Mouse (Mus musculus): ENCODE measurements around the gene Wdr48.

The Wdr48 gene

DNA sequence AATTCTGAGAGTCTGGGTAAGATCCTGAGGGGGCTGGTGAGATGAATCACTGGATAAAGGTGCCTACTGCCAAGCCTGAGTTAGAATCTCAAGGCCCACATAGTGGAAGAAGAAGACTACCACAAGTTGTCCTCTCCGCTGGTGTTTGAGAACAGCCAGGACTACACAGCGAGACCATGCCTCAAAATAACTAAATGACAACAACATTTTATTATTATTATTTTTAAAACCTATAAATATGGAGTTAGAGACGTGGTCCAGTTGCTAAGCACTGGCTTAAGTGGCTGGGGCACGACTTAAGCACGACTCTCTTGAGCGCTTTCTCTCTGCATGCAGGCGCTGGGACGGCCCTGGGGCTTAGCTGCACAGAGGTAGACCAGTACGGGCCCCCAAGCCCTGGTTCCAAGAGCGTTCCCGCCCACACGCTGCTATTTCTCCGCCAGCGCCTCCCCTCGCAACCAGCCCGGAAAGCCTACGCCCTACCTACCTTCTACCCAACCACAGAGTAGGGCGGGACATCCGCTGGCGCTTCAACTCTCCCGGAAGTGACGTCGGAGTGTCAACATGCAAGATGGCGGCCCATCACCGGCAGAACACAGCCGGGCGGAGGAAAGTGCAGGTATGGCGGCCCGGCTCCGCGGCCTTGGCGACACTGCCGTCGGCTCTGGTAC, at the start of gene Wdr48:
Gene Wdr48, plus strand, starts transcription at position 540 of the 671 bp plus-strand sequence.
- peak; percentile 98 for DNase-seq

DNA sequence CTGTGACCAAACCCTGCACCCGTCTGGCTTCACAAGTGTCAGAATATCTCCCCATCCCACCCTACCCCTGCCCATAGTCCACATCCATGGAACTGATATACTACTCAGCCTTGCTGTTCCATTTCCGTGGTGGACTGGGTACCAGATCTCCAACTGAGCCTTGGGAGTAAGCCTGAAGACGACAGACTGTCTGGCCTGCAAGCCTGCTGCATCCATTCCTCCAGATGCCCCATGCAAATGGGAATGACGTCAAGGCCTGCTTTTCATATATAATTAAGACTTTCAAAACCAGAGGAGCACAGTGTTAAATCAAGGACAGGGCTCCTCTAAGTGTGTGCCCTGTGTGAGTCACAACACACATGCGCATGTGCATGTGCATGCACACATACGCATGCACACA, 47.5 kb upstream of the Wdr48 start:
- DNase-seq, result no peak

DNA sequence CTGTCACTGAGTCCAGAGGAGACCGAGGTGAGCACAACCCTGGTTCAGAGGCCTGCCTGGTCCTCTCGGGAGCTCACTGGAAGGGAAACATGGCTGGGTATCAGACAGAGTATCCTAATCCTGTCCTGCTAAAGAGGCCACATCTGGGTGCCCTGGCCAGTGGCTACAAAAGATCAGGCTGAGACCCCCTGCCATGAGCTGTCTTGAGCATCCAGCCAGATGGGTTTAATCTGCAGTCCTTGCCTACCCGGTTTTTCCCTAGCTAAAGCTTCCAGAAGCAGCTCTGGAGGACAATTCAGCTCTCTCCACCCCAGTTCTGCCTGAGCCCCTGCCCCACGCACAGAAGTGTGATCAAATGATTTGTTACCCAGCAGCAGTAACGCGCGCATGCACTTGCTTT, 46.0 kb upstream of the Wdr48 start:
- DNase-seq, result no peak

DNA sequence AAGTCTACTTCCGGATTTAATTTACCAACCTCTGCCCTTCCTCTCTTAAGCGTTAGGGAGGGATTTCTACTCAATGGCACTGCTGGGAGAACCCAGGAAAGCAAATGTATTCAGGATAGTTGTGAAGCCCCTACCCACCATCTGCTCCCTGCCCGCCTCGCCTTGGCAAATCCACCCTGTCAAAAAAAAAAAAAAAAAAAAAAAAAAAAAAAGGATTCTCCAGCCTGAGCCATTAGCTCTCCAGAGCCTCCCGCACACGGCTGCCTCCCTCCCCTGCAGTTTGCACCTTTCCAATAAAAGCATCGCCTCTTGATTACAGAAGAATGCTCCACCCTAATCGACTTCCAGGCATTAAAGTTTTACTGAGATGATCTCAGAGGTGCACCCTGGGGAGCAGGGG, 45.5 kb upstream of the Wdr48 start:
- DNase-seq, result no peak

DNA sequence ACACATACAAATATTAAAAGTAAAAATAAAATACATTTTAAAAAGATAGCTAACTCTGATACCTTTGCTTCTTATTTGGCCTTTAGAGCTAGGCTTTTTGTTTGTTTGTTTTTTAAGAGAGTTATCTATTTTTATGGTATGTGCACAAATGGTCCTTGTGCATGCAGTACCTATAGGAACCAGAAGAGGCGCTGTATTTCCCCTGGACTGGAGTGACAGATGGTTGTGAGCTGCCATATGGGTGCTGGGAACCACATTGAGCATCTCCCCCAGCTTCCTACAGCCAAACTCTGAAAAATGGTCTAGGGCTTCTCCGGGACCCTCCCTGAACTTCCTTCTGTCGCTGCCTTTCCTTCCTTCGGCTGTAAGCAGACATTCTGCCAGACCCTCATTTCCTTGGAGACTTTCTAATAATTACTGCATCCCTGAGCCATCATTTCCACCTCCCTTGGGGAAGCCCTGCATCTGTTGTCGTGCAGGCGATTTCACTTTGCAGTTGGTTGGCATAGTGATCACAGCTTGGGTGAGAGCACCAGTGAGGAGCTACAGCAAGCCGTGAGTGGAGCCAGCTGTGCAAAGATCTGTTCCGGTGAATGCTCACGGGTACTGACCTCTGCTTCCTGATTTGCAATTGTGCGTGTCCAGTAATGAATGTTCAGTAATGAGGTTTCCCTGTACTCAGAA, 42.2 kb upstream of the Wdr48 start:
- peak; percentile 55 to 57 for DNase-seq

DNA sequence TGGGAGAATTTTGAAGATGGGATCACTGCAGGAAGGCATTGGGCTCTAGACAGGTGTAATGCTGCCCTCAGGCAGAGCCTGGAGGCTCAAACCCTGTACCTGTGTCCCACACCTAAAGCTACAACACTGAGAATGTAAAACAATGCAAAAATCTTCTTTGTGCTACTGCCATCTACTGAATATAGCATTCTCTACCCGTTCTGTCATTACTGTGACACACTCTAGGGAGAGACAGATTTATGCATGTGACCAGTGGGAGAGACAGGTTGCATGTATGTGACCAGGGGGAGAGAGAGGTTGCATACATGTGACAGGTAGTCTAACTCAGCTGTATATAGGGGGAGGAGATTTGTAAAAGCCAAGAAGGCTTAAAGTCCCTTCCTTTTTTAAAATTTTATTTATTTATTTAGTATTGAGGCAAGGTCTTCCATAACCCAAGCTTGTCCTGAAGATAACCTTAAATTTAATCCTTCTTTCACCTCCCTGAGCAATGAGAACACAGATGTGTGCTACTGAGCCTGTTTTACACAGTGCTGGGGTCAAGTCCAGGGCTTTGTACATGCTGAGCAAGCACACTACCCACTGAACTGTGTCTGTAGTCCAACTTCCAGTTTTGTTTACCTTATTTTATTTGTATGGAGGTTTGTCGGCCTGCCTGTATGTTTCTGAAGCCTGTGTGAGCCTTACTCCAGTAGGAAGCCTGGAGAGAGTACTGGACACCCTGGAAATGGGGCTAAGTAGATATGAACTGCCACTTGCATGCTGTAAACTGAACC, 41.4 kb upstream of the Wdr48 start:
- DNase-seq, result peak; percentile 17 to 21

DNA sequence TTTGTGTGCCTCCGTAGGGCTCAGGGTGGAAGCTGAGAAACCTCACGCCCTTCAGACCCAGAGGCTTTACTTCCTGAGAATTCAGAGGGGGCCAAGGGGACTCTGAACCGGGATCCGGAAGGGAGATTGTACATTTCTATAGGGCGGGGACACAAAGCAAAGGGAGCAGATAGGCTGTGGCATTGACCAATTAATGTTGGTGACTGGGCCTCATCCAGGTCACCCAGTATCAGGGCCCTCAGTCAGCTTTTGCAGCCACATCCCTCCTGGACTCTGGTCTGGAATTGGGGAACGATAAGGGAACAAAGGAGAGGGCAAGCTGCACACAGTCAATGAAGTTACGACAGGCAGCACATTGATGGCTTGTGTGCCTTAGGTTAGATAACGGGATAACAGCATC, 40.5 kb upstream of the Wdr48 start:
- DNase-seq, result no peak

DNA sequence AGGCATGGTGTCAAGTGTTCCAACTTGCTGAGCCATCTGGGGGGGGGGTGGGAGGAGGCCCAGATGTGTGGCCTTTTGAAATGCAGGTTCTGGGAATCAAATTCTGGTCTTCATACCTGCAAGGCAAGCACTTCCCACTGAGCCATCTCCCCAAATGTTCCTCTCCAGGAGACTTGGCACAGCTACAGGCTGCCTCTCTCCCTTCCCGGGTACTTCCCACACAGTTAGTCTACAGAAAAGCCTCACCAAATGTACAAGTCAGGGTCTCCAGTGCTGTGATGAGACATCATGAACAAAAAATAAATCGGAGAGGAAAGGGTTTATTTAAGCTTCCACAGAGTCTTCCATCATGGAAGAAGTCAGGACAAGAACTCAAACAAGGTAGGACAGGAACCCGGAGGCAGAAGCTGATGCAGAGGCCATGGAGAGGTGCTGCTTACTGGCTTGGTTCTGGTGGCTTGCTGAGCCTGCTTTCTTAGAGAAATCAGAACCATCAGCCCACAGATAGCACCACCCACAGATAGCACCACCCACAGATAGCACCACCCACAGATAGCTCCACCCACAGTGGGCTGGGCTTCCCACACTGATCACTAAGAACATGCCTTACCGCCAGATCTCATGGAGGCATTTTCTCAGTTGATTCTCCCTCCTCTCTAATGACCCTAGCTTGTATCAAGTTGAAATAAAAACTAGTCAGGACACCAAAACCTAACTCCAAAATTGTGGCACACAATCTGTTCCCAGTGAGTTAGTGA, 7.4 kb upstream of the Wdr48 start:
- DNase-seq, result peak in 1 of 2 experiments; percentile 30

DNA sequence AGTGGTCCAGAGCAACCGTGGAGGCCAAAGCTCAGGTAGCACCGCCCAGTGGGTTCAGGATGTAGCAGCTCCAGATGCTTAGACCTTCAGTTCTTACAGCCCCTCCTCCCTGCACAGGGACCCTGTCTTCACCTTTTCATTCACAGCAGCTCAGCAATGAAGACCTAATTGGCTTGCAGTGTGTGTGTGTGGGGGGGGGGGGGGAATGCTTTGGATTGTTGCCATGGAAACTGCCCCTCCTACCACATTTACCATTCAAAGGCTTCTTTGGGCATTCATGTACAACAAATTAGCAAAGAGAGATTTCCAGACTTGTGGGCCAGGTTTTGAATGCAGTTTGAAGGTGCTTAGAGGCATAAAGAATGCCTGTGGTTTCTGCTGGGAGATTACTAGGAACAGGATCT, 5.8 kb upstream of the Wdr48 start:
- no peak for DNase-seq

DNA sequence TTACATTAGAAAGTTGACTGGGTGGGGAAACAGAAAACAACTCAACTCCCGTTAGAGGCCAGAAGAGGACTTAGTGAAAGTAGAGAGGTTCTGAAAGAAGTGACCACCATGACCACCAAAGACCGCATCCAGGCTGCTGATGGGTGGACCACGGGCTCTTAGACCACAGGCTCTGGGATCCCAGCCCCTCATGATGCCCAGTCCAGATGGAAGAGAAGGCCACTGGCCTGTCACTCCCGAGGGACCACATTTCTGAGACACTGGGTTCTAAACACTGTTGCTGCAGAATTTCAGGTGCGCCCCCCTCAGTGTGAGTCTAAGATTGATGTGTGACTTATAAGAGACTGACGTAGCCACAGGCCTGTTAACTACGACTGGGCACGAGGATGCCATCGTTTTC, 5.2 kb upstream of the Wdr48 start:
- no peak for DNase-seq

DNA sequence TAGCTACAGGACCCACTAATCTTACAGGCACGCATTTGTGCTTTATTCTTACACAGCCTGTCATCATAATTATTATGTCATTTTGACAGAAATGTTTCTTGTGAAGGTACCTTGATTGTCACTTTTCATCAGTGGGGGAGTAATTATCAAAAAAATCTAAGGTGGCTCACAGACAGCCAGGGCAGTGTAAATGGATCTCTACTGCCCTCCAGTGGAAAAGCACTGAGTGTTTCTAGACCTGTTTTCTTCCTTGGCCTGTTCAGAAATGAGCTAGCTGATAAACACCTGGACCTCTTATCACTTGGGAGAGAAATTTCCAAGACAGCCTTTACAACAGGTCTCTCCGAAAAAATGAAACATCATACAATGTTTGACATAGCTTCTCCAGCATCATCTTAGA, 4.0 kb upstream of the Wdr48 start:
- peak; percentile 15 to 24 for DNase-seq

DNA sequence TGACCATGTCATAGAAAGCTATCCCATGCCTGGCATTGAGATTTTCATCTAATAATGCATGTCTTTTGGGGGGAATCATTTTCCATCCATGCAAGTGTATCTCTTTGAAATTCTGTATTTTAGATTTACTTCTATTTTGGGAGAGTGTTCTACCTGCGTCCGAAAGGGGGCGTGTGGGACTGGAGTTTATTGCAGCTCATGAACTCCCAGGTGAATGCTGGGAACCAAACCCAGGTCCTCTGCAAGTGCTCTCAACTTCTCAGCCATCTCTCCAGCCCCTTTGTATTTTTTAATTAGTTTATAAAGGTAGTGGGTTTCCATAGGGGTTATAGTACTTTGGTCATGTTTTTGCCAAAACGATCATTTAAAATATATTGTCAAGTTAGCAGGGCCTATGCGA, 797 bp upstream of the Wdr48 start:
- no peak for DNase-seq

DNA sequence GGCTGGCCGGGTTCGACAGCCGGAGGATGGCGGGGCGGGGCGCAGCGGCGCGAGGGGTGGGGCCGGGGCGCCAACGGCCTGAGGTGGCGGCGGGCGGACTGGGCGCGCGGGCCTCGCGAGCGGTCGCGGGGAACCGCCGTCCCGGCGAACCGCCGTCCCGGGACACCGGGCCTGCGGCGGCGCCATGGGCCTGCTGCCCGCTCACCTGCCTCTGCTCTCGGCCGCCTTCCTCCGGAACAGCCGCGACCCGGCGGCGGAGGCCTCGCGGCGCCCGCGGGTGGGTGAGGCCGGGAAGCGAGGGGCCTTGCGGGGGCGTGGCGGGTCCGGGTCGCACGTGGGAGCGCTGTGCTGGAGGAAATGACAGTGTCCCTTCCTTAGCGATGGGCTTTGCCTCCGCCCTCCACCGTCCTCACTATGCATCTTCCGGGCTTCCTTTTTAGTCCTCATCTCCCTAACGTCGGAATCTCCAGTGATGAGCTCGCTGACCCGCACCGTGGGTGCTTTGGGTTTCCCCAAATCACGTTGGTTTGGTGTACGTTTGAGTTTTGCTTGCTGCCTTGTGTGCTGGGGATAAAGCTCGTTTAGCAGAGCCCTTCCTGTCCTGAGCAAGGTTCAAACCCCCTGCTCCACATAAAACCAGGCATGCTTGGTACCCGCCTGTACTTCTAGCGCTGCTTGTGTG, 503 bp downstream of the Wdr48 start:
- DNase-seq, result peak; percentile 27 to 29

DNA sequence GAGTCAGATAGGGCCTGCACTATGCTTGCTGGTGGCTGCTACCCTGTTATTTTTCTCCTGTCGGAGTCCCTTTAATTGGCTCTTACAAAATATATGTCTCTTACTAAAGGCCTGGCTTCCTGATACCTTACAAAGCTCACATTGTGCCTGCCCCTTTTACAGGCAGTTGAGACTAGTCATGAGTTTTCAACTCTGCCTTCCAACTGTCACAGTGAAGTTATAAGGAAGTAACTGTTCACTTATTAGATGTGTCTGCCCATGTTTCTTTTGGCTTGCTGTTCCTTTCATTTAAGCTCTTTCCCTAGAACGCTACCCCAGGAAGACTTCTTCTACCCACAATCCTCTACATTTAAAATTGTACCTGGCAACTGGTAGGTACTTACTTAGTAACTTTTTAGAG, 4.8 kb downstream of the Wdr48 start:
- DNase-seq, result peak in 1 of 2 experiments; percentile 11

DNA sequence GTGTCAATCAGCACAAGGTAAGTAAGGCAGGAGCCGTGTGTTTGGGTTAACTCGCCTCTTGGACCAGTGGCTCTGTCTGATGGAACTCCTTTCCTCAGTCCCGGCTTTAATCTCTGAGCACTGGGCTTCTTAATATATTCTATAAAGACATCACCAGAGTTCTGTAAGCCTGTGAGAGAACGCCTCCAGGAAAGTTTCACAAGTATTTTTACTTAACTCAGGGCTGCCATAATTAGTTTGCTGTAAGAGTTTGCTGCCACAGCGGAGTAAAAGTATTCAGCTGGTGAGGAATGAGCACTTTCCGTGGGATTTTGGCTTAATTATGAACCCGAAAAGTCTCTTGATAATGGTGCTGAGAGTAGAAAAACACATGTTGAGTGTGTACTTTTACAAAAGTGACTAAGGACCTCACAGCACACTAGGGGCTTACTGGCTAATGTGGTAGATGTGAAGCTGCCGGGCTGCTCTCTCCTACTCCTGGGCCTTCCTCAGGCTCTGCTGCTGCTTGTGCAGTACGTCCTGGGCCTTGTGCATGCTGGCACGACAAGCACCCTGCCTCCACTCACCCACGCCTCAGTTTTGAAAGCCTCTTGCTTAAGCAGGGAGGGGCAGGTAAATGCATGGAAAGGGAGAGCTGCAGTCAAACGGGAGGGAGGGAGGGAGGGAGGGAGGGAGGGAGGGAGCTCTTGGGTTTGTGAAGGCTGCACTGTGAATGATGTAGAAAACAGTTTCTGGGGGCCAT, 7.9 kb downstream of the Wdr48 start:
- DNase-seq, result no peak

DNA sequence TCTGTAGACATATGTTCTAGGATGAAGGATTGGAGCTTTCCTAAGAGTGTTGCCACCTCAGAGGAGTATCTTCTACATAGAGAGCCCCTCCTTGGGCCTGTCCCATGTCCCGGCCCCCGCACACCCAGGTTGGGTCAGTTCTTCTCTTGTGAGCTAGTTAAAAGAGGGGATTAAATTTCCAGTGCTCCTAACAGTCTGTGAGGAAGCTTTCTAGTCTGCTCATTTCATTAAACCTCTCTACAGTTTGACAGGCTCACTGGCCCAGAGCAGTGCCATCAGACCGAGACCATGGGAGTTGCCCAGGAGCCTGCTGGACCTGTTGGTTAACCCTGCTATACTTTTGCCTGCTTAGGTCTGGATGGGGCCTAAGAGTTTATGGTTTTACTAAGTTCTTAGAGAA, 14.0 kb downstream of the Wdr48 start:
- DNase-seq, result no peak

DNA sequence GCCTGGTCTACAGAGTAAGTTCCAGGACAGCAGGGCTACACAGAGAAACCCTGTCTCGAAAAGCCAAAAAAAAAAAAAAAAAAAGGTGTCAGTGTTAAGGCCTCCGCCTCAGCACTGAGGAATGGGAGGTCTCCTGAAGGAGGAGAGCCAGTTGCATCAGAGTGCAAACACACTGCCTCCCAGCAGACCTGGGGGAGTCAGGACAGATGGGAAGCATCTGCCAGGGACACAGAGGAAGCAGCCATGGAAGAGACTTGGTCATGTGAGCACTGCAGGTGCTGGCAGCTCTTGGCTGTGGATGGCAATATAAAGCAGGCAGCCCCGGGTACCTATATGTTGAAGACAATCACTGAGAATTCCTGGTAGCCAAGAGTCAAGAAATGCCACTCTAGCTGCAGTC, 15.3 kb downstream of the Wdr48 start:
- no peak for DNase-seq

DNA sequence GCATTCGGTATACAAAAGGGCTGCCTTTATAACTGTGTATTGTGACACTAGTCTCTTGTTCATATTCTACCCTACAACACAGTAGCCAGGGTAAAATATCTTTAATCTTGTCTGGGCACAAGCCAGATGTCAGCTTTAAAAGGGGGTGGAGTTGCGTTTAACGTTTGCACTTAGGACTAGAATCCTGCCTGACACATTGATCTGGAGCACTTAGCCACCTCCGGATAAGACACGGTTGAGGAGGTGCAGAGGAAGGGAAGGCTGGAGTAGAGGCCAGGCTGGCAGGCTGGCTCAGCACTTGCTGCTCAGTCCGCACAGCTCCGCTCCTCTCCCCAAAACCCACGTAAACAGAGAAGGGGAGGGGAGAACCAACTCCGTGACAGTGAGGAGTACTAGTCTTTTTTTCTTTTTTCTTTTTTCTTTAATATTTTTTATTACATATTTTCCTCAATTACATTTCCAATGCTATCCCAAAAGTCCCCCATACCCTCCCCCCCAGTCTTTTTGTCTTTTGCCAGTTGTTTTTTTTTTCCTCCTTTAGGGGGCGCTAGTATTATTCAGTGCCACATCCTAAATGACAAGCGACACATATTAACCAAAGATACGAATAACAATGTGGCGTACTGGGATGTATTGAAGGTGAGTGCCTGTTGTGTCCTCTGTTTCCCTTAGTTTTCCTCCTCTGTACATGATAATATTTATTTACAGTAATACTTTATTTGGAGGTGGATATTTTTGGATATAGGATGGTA, 18.6 kb downstream of the Wdr48 start:
- DNase-seq, result no peak

DNA sequence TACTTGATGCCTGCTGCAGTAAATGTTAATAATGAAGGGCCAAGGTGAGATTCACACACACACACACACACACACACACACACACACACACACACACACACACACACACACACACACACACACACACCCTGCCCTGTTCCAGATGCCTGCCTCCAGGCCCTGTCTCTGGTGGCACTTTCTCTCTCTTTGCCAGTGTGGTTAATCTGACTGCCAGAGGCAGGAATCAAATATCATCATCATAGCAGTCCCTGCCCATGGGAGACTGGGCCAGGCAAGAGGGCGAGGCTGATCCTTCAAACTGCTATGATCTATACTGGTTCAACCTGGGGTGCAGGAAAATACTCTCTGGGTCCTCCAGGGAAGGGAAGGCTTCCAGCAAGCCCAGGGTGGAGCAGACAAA, 25.2 kb downstream of the Wdr48 start:
- no peak for DNase-seq

DNA sequence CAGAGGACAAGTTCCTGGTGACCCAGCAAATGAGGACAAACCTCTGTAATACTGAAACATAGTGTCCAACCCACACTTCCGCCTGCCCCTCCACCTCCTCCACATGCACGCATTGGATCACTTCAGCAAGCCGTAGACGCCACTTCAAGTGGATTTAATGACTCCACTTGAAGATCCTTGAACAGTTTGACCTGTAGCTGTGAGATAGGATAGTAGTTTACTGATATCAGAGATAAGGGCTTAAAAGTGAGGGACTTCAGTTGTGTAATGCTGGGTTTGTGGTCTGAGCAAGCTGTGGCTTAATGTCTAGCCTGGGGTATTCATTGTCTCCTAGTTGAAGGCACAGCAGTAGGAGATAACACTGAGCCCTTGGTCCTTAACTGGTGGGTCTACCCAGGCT, 28.8 kb downstream of the Wdr48 start:
- no peak for DNase-seq

DNA sequence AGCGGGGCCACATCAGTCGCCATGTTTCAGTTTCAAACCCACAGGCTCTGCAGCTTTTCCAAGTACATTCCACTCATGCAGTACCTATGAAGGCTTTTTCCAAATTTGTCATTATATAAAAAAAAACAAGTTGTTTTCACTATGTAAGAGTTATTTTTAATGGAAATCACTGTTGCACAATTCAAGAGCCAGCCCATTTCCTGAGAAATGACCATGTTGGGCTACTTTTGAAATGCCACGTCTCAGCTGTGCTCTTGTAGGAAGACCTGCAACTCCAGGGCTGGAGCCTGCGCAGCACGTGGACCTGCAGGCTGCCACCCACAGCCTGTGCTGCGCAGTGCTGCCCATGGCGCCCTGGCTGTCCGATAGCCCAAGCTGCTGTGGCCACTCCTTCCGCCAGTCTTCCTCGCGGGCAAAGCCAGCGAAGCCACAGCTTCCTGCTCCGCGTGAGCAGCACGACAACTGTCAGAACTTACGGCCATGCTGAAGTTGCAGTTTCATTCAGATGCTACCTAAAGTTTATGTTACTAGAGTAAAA, 30.5 kb downstream of the Wdr48 start:
- no peak for DNase-seq

All from kidney, adult 8-10 months (tissue).